ENCODE assay signal across 8 mouse cellular contexts in the genomic region with DNA sequence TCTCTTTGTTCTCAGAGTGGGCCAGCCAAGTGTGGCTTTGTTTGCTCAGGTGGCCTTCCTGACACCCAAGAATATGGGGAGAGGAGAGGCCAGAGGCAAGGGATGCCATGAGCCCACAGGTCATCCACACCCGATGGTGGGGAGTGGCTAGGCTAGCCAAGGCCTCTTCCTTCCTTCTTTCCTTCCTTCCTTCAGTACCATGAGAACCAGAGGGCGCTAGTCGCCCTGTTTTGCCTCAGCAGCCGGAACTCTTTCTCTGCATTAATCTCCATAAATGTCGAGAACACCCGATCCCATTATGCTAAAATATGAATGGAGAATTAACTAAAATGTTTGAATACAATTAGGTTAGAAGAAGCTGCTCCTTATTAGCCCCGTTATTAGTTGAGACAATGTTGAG. TPM values are rescaled to one million over a fixed set of nuclear protein-coding genes. Genes with fewer than 3 reads are reported as not detected.
DNase-seq lines count a peak whose midpoint lies in the region; ATAC-seq and TF ChIP-seq lines count a peak whose summit lies in the region.

No protein-coding gene starts in this region.

- no peaks in the 10 kb centered on the region for H3K79me2 ChIP-seq in MEL (ENCODE audit: control insufficient read depth, insufficient read depth, low read length, poor library complexity)

- TF ChIP-seq EP300 in MEL (IDR thresholded peaks at IDR 0.05; ENCODE audit: low read depth in 1 of 2, low read length in 2 of 2), result no peak

- no peaks in the 10 kb centered on the region for H3K27me3 ChIP-seq in hindbrain, embryonic 15.5 days
- peaks cover 6% of the 10 kb centered on the region for H3K27me3 ChIP-seq in hindbrain, embryonic 12.5 days
- H3K27me3 ChIP-seq in MEL (ENCODE audit: control insufficient read depth in 1 of 2, insufficient read depth in 2 of 2, low read length in 2 of 2), result peaks cover 11 to 14% of the 10 kb centered on the region in 2 experiments
- H3K27me3 ChIP-seq in embryonic facial prominence, embryonic 14.5 days (replicated peaks; ENCODE audit: control insufficient read depth, insufficient read depth, low read length), result no peaks in the 10 kb centered on the region

- H3K4me1 ChIP-seq in hindbrain, embryonic 15.5 days (replicated peaks), result peaks cover 24% of the 10 kb centered on the region
- peaks cover 60% of the 10 kb centered on the region for H3K4me1 ChIP-seq in hindbrain, embryonic 12.5 days
- no peaks in the 10 kb centered on the region for H3K4me1 ChIP-seq in MEL (ENCODE audit: control insufficient read depth in 1 of 2, insufficient read depth in 2 of 2, low read length in 2 of 2)
- H3K4me1 ChIP-seq in embryonic facial prominence, embryonic 14.5 days (ENCODE audit: control insufficient read depth, insufficient read depth, low read length), result peaks cover 8% of the 10 kb centered on the region; the same call in 1 of the 2 replicates

- TF ChIP-seq RAD21 in MEL (IDR thresholded peaks at IDR 0.05; ENCODE audit: low read depth, low read length), result peak; percentile 31

- H3K27ac ChIP-seq in hindbrain, embryonic 15.5 days (replicated peaks), result 0 out of 2 replicates have a peak overlapping the region, but pooled peaks have one; percentile 10
- no peak overlapping the region for H3K27ac ChIP-seq in hindbrain, embryonic 12.5 days
- H3K27ac ChIP-seq in MEL (ENCODE audit: control insufficient read depth, low read depth, low read length), result no peak overlapping the region
- no peak overlapping the region for H3K27ac ChIP-seq in embryonic facial prominence, embryonic 14.5 days (replicated peaks; ENCODE audit: low read depth, low read length)

- 0 out of 2 replicates have a peak, but pooled peaks cover 7% of the 10 kb centered on the region for H3K36me3 ChIP-seq in hindbrain, embryonic 15.5 days
- H3K36me3 ChIP-seq in hindbrain, embryonic 12.5 days, result peaks cover 38% of the 10 kb centered on the region
- no peaks in the 10 kb centered on the region for H3K36me3 ChIP-seq in MEL (ENCODE audit: control insufficient read depth in 1 of 2, insufficient read depth in 2 of 2, low read length in 2 of 2)
- peaks cover 73% of the 10 kb centered on the region for H3K36me3 ChIP-seq in embryonic facial prominence, embryonic 14.5 days (ENCODE audit: control insufficient read depth, insufficient read depth, low read length)

- H3K9me3 ChIP-seq in hindbrain, embryonic 15.5 days, result no peaks in the 10 kb centered on the region
- no peaks in the 10 kb centered on the region for H3K9me3 ChIP-seq in hindbrain, embryonic 12.5 days (replicated peaks)
- no peaks in the 10 kb centered on the region for H3K9me3 ChIP-seq in MEL (replicated peaks; ENCODE audit: insufficient read depth, low read length)
- H3K9me3 ChIP-seq in embryonic facial prominence, embryonic 14.5 days (ENCODE audit: control insufficient read depth, low read length), result no peaks in the 10 kb centered on the region

- 25% methylated on average over 7 of the region's 7 CpGs for WGBS in hindbrain, embryonic 15.5 days
- 33% methylated on average over 7 of the region's 7 CpGs for WGBS in hindbrain, embryonic 12.5 days
- WGBS in embryonic facial prominence, embryonic 14.5 days, result 32% methylated on average over 7 of the region's 7 CpGs

- TF ChIP-seq CTCF in MEL (IDR thresholded peaks at IDR 0.05 in 2 of 3, conservative IDR thresholded peaks at IDR 0.05 in 1 of 3; ENCODE audit: control insufficient read depth in 1 of 3, insufficient read depth in 1 of 3, low read depth in 2 of 3, low read length in 3 of 3, poor library complexity in 1 of 3, severe bottlenecking in 1 of 3), result peak in 2 of 3 experiments; percentile 35 to 39; a peak in 4 of 6 replicates

- no peak for TF ChIP-seq POLR2A in MEL (IDR thresholded peaks at IDR 0.05; ENCODE audit: control insufficient read depth in 1 of 2, insufficient read depth in 1 of 2, low read depth in 1 of 2, low read length in 2 of 2, poor library complexity in 1 of 2)

- DNase-seq in 3T3-L1 (ENCODE audit: low read depth, low spot score) (peak; percentile 43), MEL (ENCODE audit: low read depth, low spot score) (peak; percentile 16)
- peak; percentile 56 for DNase-seq in embryonic facial prominence, embryonic 14.5 days (ENCODE audit: low spot score)
- peak; percentile 32 to 53 for DNase-seq in lung, postnatal 4 days

- no peak overlapping the region for H3K4me2 ChIP-seq in hindbrain, embryonic 15.5 days
- H3K4me2 ChIP-seq in hindbrain, embryonic 12.5 days (replicated peaks), result no peak overlapping the region
- H3K4me2 ChIP-seq in embryonic facial prominence, embryonic 14.5 days (ENCODE audit: low read depth, low read length), result no peak overlapping the region

- H3K9ac ChIP-seq in hindbrain, embryonic 15.5 days, result no peak overlapping the region
- no peak overlapping the region for H3K9ac ChIP-seq in hindbrain, embryonic 12.5 days
- H3K9ac ChIP-seq in MEL (ENCODE audit: control insufficient read depth, low read depth, low read length, poor library complexity, severe bottlenecking), result no peak overlapping the region
- H3K9ac ChIP-seq in embryonic facial prominence, embryonic 14.5 days (ENCODE audit: low read depth, low read length), result no peak overlapping the region

- no peak for ATAC-seq in hindbrain, embryonic 15.5 days (ENCODE audit: low FRiP score, low read depth)
- ATAC-seq in hindbrain, embryonic 12.5 days (ENCODE audit: low FRiP score), result no peak
- ATAC-seq in embryonic facial prominence, embryonic 14.5 days (ENCODE audit: low read depth), result no peak
- no peak for ATAC-seq in monocyte, adult 5-6 weeks (replicated peaks; ENCODE audit: insufficient number of reproducible peaks, low FRiP score, low TSS enrichment, poor library complexity, severe bottlenecking)
- ATAC-seq in granulocyte monocyte progenitor cell, adult 5-6 weeks (replicated peaks; ENCODE audit: poor library complexity, severe bottlenecking), result no peak

- H3K4me3 ChIP-seq in hindbrain, embryonic 15.5 days, result no peak overlapping the region
- no peak overlapping the region for H3K4me3 ChIP-seq in hindbrain, embryonic 12.5 days
- H3K4me3 ChIP-seq in MEL (ENCODE audit: control insufficient read depth in 1 of 2, insufficient read depth in 1 of 2, low read depth in 2 of 2, low read length in 2 of 2), result no peak overlapping the region
- H3K4me3 ChIP-seq in embryonic facial prominence, embryonic 14.5 days (ENCODE audit: low read depth, low read length), result no peak overlapping the region

TF ChIP-seq in MEL, 35 proteins besides CTCF, POLR2A, EP300 and RAD21:
- TF ChIP-seq SMC3 (IDR thresholded peaks at IDR 0.05; ENCODE audit: low read depth, low read length) (peak; percentile 33), BHLHE40 (IDR thresholded peaks at IDR 0.05; ENCODE audit: borderline replicate concordance, low read depth, low read length) (no peak)

RNA-seq across cellular contexts. Expression of a gene that starts 27.5 kb away (rescaled TPM):
- polyA plus RNA-seq in hindbrain, embryonic 15.5 days (2015; fragmentation: Nextera tagmentation; extraction: Ambion mirVana), result 0.53 and 1.2 TPM in 2 replicates
- polyA plus RNA-seq in hindbrain, embryonic 12.5 days (2016; fragmentation: Nextera tagmentation; extraction: Ambion mirVana), result 0.81 and 1.2 TPM in 2 replicates
- total RNA-seq in MEL (2012; rRNA removed), result 0.13 and 0.27 TPM in 2 replicates
- polyA plus RNA-seq in MEL (2012; ENCODE audit: insufficient read depth in 1 of 2, insufficient read length in 2 of 2, low read depth in 1 of 2, low replicate concordance in 2 of 2, missing spikeins in 1 of 2), result under 1 TPM in 1 of 2 experiments, not detected in 1; 0.29 TPM
- 1.3 and 2.2 TPM in 2 replicates for polyA plus RNA-seq in embryonic facial prominence, embryonic 14.5 days (2014; fragmentation: Nextera tagmentation; extraction: Ambion mirVana)
- total RNA-seq in monocyte, adult 5-6 weeks (2017), result 0.39 to 1.8 TPM (median 0.64 TPM) in 3 replicates
- 0.34 and 2.0 TPM in 2 replicates for total RNA-seq in granulocyte monocyte progenitor cell, adult 5-6 weeks (2014; fragmentation: Nextera tagmentation)
- total RNA-seq in granulocyte monocyte progenitor cell, adult 5-6 weeks (2017), result 0.05 and 0.30 TPM in 2 replicates

RNA-seq across cellular contexts. Expression of a gene that starts 53.7 kb away (rescaled TPM):
- 15.0 and 18.8 TPM in 2 replicates for polyA plus RNA-seq in hindbrain, embryonic 15.5 days (2015; fragmentation: Nextera tagmentation; extraction: Ambion mirVana)
- 19.1 and 21.4 TPM in 2 replicates for polyA plus RNA-seq in hindbrain, embryonic 12.5 days (2016; fragmentation: Nextera tagmentation; extraction: Ambion mirVana)
- 0.04 TPM in 1 of 2 replicates, not detected in the other for total RNA-seq in MEL (2012; rRNA removed)
- under 1 TPM in 1 of 2 experiments, not detected in 1; 0.01 TPM for polyA plus RNA-seq in MEL (2012; ENCODE audit: insufficient read depth in 1 of 2, insufficient read length in 2 of 2, low read depth in 1 of 2, low replicate concordance in 2 of 2, missing spikeins in 1 of 2)
- 30.0 and 30.5 TPM in 2 replicates for polyA plus RNA-seq in embryonic facial prominence, embryonic 14.5 days (2014; fragmentation: Nextera tagmentation; extraction: Ambion mirVana)
- not detected in 3 replicates for total RNA-seq in monocyte, adult 5-6 weeks (2017)
- not detected in 2 replicates for total RNA-seq in granulocyte monocyte progenitor cell, adult 5-6 weeks (2014; fragmentation: Nextera tagmentation)
- total RNA-seq in granulocyte monocyte progenitor cell, adult 5-6 weeks (2017), result not detected in 2 replicates

Comparison
In these comparisons a context has a peak if more than half of its experiments do, and no peak if none do; other contexts are left out.
1. RNA of a gene that starts 53.7 kb away (polyA plus RNA-seq): 30.0 to 30.5 TPM in embryonic facial prominence, embryonic 14.5 days, 19.1 to 21.4 TPM in hindbrain, embryonic 12.5 days and 15.0 to 18.8 TPM in hindbrain, embryonic 15.5 days; 0.01 TPM in MEL; every median in the first group is over 10 times any median in the second.
2. Peak in every context shown above with its lines, with median percentiles within 50 percentile points of each other: DNase-seq.